Mouse (Mus musculus): ENCODE data around the gene Stpg2. TPM values are rescaled to one million over a fixed set of nuclear protein-coding genes. Genes with fewer than 3 reads are reported as not detected.
A peak's percentile ranks its signal among the peaks of the same experiment; 100 is the strongest.
"Not testable (repeated sequence)": the region's sequence is repeated elsewhere in the genome, so short reads cannot be mapped to it uniquely, and the experiment has no call there.

Stpg2 gene
- total and polyA plus RNA-seq, 2 experiments from 2014 or later, result 0.14 TPM; not detected in 1

DNA sequence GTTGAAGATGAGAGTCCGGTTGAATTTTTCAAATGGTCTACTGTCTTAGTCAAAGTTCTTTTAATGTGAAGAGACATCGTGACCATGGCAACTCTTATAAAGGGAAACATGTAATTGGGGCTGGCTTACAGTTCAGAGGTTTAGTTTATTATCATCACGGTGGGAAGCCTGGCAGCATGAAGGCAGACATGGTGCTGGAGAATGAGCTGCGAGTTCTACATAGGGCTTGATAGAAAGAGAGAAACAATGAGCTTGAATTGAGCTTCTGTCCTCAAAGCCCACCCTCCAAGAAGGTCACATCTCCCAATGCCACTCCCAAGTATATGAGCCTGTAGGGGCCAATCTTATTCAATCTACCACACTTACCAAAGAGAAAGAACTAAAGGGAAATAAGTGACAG is 453.9 kb downstream of the Stpg2 start:
- TF ChIP-seq CTCF (IDR thresholded peaks at IDR 0.05; ENCODE audit: low read depth), result no peak
- no peaks in the 10 kb centered on the region for H3K27me3 ChIP-seq (ENCODE audit: insufficient read depth, low read length)
- ATAC-seq (no peak), DNase-seq (ENCODE audit: low spot score) (peak; percentile 20)
- no peak overlapping the region for H3K27ac ChIP-seq
- WGBS, result 30% methylated on average over 4 of the region's 4 CpGs
- H3K4me1 ChIP-seq (ENCODE audit: insufficient read depth, low read length), result no peaks in the 10 kb centered on the region
- no peak overlapping the region for H3K4me2 ChIP-seq (ENCODE audit: low read depth, low read length)
- no peak overlapping the region for H3K4me3 ChIP-seq (ENCODE audit: low read length)
- H3K9me3 ChIP-seq (ENCODE audit: low read length), result no peaks in the 10 kb centered on the region
- no peak overlapping the region for H3K9ac ChIP-seq (replicated peaks; ENCODE audit: low read length)
- no peaks in the 10 kb centered on the region for H3K36me3 ChIP-seq (ENCODE audit: insufficient read depth, low read length)

DNA sequence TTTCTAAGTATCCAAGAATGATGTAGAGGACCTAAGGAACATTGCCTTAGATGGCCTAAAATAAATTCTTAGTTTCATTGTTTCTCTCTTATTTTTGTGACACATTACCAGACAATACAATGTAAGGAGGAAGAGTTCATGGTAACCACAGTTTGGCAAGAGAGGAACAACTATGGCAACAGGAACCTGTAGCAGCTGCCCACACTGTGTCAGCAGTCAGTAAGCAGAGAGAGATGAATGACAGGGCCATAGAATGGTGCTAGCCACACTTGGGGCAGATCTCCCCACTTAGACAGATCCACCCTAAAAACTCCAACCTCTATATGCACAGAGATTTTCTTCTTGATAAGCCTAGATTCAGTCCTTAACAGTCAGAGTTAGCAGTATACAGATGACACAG is 456.7 kb downstream of the Stpg2 start:
- no peak for ATAC-seq
- no peak for TF ChIP-seq CTCF (IDR thresholded peaks at IDR 0.05; ENCODE audit: low read depth)

DNA sequence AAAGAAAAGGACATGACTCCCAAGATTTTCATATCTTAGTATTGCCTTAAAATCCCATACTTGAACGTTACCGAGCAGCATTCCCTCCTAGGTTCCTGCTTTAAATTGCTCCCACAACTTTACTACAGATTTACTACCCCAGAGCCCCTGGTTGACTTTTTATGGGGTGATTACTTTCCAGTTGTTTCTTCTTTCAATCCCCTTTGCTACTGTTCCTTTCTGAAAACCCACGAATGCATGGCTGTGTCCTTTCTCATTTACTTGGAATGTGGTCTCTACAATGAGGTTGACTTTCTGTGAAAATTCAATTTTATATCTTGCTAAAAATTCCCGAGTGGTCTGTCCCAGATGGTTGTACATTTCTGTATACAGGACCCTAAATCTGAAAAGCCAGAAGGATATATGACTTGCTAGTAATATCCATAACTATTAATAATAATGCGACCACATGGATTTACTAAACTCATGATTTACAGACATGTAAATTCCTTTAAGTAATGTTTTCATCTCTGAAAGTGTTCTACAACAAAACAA is 458.3 kb downstream of the Stpg2 start:
- H3K4me1 ChIP-seq (ENCODE audit: insufficient read depth, low read length), result no peaks in the 10 kb centered on the region
- no peaks in the 10 kb centered on the region for H3K27me3 ChIP-seq (ENCODE audit: insufficient read depth, low read length)
- H3K36me3 ChIP-seq (ENCODE audit: insufficient read depth, low read length), result no peaks in the 10 kb centered on the region
- no peak for DNase-seq (ENCODE audit: low spot score)
- no peaks in the 10 kb centered on the region for H3K9me3 ChIP-seq (ENCODE audit: low read length)
- TF ChIP-seq CTCF (IDR thresholded peaks at IDR 0.05; ENCODE audit: low read depth), result no peak
- no peak for ATAC-seq
- no peak overlapping the region for H3K4me2 ChIP-seq (ENCODE audit: low read depth, low read length)
- H3K27ac ChIP-seq, result no peak overlapping the region
- WGBS, result 94% methylated on average over 5 of the region's 5 CpGs
- H3K4me3 ChIP-seq (ENCODE audit: low read length), result no peak overlapping the region
- no peak overlapping the region for H3K9ac ChIP-seq (replicated peaks; ENCODE audit: low read length)

More for the DNA sequence above, 456.7 kb downstream of the Stpg2 start:
- no peak overlapping the region for H3K27ac ChIP-seq
- H3K9me3 ChIP-seq (ENCODE audit: low read length), result no peaks in the 10 kb centered on the region
- no peak for DNase-seq (ENCODE audit: low spot score)
- no peak overlapping the region for H3K9ac ChIP-seq (replicated peaks; ENCODE audit: low read length)
- no peaks in the 10 kb centered on the region for H3K4me1 ChIP-seq (ENCODE audit: insufficient read depth, low read length)
- no peaks in the 10 kb centered on the region for H3K27me3 ChIP-seq (ENCODE audit: insufficient read depth, low read length)
- no peak overlapping the region for H3K4me3 ChIP-seq (ENCODE audit: low read length)
- H3K36me3 ChIP-seq (ENCODE audit: insufficient read depth, low read length), result no peaks in the 10 kb centered on the region
- no peak overlapping the region for H3K4me2 ChIP-seq (ENCODE audit: low read depth, low read length)

DNA sequence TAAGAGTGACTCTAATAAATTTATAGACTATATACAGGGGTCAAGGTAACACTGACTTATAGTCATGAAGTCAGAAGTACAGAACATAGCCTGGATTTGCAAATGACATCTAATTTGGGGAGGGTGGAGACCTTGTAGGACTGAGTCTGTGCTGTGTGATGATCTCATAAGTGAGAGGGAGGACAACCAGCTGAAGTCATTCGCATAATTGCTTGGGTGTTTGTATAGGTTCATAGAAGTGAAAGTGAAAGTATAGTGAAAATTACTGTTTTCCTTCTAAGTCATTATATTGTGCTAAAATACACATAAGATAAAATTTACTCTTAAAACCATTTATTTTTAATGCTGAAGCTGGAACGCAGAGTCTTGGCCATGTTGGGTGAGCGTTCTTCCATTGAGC is 459.6 kb downstream of the Stpg2 start:
- Histone ChIP-seq H3K27ac (no peak overlapping the region), H3K4me3 (ENCODE audit: low read length) (no peak overlapping the region), H3K36me3 (ENCODE audit: insufficient read depth, low read length) (no peaks in the 10 kb centered on the region), H3K27me3 (ENCODE audit: insufficient read depth, low read length) (no peaks in the 10 kb centered on the region), H3K4me1 (ENCODE audit: insufficient read depth, low read length) (no peaks in the 10 kb centered on the region), H3K9me3 (ENCODE audit: low read length) (no peaks in the 10 kb centered on the region), H3K4me2 (ENCODE audit: low read depth, low read length) (no peak overlapping the region), H3K9ac (replicated peaks; ENCODE audit: low read length) (no peak overlapping the region)
- no peak for DNase-seq (ENCODE audit: low spot score)
- no peak for TF ChIP-seq CTCF (IDR thresholded peaks at IDR 0.05; ENCODE audit: low read depth)
- no peak for ATAC-seq
- WGBS, result 92% methylated on average over 3 of the region's 3 CpGs

DNA sequence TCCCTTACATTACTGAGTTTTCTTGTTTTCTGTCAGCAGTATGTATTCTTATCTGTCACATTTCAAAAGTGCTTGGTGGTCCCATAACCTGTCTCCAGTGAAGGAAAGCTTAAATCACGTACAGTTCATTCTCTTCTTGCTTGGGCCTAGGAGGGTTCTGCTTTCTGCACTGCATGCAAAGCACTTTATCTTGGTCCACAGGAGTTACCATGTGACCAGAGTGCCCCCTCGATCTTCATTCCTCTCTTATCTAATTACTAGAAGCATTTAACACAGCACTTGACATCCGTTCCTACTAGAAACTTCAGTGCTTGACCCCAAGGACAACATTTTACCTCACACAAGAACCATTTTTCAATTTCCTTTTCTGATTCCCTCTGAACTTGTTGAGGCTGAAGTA is 470.7 kb downstream of the Stpg2 start:
- WGBS, result 80% methylated on average over 3 of the region's 3 CpGs
- H3K27ac ChIP-seq, result no peak overlapping the region
- no peaks in the 10 kb centered on the region for H3K4me1 ChIP-seq (ENCODE audit: insufficient read depth, low read length)
- no peaks in the 10 kb centered on the region for H3K27me3 ChIP-seq (ENCODE audit: insufficient read depth, low read length)
- H3K4me2 ChIP-seq (ENCODE audit: low read depth, low read length), result no peak overlapping the region
- H3K4me3 ChIP-seq (ENCODE audit: low read length), result no peak overlapping the region
- ATAC-seq, result no peak
- H3K36me3 ChIP-seq (ENCODE audit: insufficient read depth, low read length), result no peaks in the 10 kb centered on the region
- H3K9me3 ChIP-seq (ENCODE audit: low read length), result no peaks in the 10 kb centered on the region
- DNase-seq (ENCODE audit: low spot score), result no peak
- no peak for TF ChIP-seq CTCF (IDR thresholded peaks at IDR 0.05; ENCODE audit: low read depth)
- H3K9ac ChIP-seq (replicated peaks; ENCODE audit: low read length), result no peak overlapping the region

DNA sequence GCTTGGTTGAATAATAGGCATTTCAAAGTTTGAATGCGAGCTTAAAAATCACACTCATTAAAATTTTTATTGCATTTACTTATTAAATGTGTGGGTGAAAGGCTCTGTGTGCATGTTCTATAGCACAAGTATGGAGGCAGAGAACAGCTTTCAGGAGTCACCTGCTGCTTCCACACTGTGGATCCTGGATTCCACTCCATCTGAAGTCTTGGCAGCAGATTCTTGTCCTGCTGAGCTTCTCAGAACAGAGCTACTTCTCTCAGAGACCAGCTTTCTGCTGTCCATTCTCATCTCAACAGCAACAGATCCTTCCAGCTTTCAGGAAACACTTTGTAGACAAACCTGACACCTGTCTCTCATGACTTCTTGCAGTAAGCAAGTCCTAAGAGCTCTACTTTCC is 471.2 kb downstream of the Stpg2 start:
- Histone ChIP-seq H3K9me3 (ENCODE audit: low read length) (no peaks in the 10 kb centered on the region), H3K27me3 (ENCODE audit: insufficient read depth, low read length) (no peaks in the 10 kb centered on the region), H3K4me1 (ENCODE audit: insufficient read depth, low read length) (no peaks in the 10 kb centered on the region), H3K36me3 (ENCODE audit: insufficient read depth, low read length) (no peaks in the 10 kb centered on the region), H3K27ac (no peak overlapping the region), H3K4me2 (ENCODE audit: low read depth, low read length) (no peak overlapping the region), H3K9ac (replicated peaks; ENCODE audit: low read length) (no peak overlapping the region), H3K4me3 (ENCODE audit: low read length) (no peak overlapping the region)
- no peak for TF ChIP-seq CTCF (IDR thresholded peaks at IDR 0.05; ENCODE audit: low read depth)
- 88% methylated on average over 1 of the region's 1 CpGs for WGBS
- ATAC-seq, result no peak
- DNase-seq (ENCODE audit: low spot score), result no peak

DNA sequence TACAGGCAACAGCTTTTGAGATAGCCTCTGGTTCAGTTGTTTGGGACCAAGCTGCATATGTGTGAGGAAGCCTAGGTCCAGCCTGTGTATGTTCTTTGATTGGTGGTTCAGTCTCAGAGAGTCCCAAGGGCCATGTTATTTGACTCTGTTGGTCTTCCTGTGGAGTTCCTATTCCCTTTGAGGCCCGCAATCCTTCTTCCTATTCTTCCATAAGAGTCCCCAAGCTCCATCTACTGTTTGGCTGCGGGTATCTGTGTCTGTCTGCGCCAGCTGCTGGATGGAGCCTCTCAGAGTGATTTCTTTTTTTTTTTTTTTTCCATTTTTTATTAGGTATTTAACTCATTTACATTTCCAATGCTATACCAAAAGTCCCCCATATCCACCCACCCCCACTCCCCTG is 498.7 kb downstream of the Stpg2 start:
- H3K27ac ChIP-seq; H3K4me1 ChIP-seq (ENCODE audit: insufficient read depth, low read length); H3K36me3 ChIP-seq (ENCODE audit: insufficient read depth, low read length); H3K27me3 ChIP-seq (ENCODE audit: insufficient read depth, low read length); H3K4me3 ChIP-seq (ENCODE audit: low read length); DNase-seq (ENCODE audit: low spot score); H3K4me2 ChIP-seq (ENCODE audit: low read depth, low read length); H3K9me3 ChIP-seq (ENCODE audit: low read length); ATAC-seq; H3K9ac ChIP-seq (replicated peaks; ENCODE audit: low read length): not testable (repeated sequence)
- 99% methylated on average over 3 of the region's 3 CpGs for WGBS

DNA sequence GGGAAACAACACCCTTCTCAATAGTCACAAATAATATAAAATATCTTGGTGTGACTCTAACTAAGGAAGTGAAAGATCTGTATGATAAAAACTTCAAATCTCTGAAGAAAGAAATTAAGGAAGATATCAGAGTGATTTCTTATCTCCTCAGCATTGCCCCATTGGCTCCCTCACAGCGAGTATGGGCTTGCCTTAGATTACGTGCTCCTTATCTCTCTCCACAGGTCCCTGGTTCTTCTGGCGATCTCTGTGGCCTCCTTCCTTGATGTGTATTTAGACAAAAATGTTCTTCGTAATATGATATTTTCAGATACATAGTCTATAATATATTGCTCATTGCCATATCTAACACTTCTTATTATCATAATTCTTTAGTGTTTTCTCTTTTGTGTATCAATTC is 501.9 kb downstream of the Stpg2 start:
- ATAC-seq; H3K27ac ChIP-seq; H3K4me1 ChIP-seq (ENCODE audit: insufficient read depth, low read length); H3K4me2 ChIP-seq (ENCODE audit: low read depth, low read length); H3K9ac ChIP-seq (replicated peaks; ENCODE audit: low read length); H3K27me3 ChIP-seq (ENCODE audit: insufficient read depth, low read length); H3K4me3 ChIP-seq (ENCODE audit: low read length); H3K9me3 ChIP-seq (ENCODE audit: low read length); H3K36me3 ChIP-seq (ENCODE audit: insufficient read depth, low read length); DNase-seq (ENCODE audit: low spot score): not testable (repeated sequence)
- 93% methylated on average over 4 of the region's 4 CpGs for WGBS
